Mouse (Mus musculus): Measurements from ENCODE around the gene Frmd4a.
A peak's percentile ranks its signal among the peaks of the same experiment; 100 is the strongest.

The Frmd4a gene

DNA sequence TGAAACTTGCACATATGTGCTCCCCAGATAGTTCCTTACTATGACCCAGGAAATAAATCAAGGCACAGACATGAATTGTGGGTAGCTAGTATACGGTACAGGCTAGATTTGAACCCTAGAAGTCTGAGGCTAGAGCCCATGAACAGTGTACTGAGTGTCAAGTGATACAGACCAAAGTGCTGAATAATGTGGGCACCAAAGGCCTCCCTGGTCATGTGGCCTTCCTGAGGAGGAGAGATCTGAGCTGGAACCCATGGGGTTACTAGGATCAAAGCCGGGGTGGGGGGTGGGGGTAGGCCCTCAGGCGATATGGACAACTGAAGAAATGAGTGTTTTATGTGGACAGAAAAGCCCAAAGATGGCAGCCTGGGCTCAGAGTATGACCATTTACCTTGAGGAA is 544.9 kb downstream of the Frmd4a start:
- no peak for DNase-seq

DNA sequence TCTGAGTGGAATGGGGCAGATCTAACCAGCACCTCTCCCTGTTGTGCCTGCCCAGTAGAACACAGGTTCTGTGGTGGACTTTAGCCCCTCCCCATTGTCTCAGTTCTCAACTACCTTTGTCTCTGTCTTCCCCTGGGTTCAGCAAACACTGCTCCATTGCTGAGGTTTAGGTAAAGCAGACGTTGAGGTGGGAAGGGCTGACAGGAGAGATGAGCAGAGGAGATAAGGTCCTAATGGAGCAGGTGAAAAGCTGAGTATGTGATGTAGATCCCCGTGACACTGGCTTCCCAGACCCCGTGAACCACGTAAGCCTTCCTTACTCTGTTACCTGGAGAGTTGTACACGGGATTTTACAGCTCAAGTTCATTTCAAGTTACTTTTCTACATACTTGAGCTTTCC is 545.3 kb downstream of the Frmd4a start:
- no peak for DNase-seq

DNA sequence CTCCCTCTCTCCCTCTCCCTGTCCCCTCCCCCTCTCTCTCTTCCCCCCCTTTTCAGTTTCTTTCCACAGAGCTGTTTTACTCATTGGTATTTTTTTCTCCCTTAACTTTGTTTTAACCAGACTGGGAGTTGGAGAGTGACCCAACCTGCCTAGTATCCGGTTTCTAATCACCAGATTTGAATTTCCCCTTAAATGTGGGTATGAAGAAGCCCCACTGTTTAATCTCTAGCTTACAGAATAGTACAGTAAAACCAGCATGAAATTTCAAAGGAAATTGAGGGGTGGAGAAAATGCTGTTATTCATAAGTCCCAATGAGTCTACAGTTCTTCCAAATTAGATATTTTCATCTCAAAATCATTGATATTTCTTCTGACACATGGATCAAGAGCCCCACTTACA is 545.8 kb downstream of the Frmd4a start:
- no peak for DNase-seq

DNA sequence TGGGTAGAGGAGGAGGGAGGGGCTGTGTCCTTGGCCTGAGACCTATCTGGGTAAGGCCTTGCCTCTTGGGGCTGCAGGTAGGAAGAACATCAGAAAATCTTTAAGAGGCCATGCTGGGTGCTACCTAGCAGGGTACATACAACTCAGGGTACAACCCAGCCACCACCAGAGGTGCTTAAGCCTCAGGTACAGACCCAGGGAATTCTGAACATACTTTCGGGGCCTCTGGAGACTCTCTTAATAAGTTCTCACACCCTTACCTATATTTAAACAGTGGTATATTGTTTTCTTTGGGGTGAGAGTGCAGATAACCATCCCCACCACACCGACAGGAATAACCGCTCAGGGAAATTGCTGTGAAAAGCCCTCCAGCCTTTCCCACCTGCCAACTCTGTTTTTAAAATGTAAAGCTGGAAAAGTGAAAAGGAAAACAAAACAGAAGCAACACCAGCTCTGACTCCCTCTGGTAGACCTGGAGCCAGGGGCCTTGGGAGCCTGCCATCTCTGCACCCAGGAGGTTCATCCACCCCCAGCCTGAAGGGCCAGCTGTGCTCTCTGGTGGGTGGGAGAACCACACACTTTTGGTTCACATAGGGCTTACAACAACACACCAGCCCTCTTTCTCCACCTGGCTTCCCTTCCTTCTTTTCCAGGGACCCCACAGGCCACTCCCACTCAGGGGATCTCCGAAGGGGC is 548.9 kb downstream of the Frmd4a start:
- no peak for DNase-seq

DNA sequence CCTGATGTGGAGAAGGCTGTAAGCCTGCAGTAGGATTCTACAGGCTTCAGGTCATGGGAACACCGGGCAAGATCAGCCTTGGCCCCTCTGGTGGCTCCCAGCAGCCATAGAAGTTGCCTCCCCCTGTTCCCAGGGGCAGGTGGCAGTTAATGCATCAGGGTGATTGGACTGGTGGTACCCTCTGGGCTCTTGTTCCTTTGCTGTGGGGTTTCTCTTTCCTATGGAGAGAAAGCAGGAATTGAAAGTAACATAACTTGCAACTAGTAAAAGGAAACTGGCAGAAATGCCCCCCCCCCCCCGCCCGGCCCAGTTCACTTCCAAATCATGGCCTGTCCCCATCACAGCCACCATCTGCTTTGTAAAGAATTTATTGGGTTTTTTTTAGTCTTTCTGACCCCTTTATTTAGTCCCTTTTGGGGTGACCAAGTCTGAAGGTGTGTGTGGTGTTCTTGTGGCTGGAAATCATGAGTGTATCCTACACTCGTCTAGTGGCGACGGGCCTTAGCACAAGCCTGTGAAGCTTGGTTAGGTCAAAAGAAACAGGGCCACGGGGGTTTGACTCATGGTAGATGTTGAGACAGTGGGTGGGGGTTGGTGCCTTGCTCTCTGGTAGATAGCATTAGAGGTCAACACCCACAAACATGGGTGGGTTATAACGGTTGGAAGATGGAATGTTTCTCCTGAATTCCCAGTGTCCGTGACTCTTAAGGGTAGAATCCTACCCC is 549.6 kb downstream of the Frmd4a start:
- no peak for DNase-seq

DNA sequence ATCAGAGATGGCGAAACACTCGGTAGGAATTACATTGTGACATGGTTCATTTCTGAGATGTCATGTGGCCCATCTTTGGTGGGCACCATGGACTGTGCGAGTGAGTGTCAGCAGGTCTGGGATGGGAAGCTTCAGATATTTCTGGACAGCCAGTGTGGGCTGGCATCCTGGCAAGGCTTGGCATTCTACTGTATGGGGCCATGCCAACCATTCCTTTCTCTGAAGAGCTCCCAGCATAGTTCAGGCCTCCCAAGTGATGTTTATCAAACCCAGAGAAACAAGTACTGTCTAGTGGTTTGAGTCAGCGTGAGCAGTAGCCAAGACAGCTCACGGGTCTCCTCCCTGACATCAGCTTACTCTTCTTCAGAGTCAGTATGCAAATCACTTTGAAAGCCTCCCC is 551.5 kb downstream of the Frmd4a start:
- no peak for DNase-seq

DNA sequence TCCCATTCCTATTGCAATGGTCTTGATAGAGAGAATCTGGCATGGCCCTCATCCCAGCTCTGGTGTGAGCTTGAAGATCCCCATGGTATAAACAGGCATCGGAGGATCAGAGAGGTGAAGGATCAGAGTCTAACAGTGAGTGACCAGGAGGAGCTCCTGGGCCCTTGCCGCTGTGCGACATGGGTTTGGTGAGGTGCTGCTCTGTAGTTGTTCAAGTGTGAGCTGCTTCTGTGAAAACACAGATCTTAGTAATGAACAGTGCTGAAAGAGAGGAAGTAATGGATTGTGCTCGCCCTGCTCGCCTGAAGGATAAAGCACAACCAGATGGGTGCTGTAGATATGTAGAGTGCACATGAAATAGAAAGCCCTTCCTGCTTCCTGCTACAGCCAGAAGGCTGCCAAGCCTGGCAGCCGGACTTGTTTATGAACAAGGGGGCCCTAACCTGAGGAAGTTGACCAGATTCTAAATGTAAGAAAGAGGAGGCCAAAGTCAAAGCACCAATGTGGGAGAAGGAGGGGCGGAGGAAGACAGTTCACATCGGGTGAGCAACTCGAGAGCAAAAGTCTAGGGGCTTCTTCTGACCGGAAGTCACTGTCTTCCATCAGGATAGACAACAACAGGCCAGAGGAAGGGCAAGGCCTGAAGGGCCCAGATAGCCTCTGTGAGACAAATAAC is 552.8 kb downstream of the Frmd4a start:
- DNase-seq: no peak

DNA sequence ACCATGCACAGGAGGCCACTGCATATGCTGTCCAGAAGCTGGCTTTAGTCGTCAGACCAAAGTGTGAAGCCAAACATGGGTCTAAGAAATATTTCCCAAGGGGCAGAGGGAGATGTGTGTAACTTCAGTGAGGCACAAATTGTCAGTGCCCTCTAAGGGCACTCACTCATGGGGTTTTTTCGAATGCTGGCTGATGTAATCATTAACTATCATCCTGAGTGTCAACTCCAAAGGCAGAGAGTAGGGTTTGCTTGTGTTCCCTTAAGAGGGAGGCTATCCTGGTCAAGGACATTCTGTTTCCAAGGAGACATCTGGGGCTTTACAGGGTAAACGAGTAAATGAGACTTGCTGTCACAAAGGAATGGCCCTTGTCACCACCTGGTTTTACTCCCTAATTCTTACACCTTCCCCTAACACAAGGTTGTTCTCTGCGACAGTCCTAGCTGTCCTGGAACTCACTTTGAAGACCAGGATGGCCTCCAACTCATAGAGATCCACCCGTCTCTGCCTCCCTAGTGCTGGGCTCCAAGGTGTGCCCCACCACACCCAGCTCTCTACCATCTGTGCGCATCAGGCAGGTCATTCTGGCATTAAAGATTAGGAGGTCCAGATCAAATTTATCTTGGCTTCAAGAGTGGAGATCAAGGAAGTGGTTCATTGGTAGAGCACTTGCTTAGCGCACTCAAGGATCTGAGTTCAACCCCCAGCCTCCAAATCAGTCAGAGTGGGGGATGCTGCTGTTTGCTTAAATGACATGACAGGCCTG is 555.2 kb downstream of the Frmd4a start:
- DNase-seq: no peak

DNA sequence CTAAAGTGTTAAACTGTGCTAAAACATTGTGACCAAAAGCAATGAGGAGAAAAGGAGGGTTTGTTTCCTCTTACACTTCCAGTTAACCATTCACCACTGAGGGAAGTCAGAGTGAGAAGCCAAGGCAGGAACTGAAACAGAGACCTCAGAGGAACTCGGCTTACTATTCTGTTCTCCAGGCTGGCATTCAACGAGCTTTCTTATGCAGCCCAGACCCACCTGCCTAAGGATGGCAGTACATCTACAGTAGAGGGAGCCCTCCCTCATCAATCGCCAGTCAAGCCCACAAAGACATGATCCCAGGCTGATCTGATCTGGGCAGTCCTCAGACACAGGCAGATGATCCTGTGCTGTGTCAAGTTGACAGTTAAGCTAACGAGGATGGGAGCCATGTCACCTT is 555.9 kb downstream of the Frmd4a start:
- peak; percentile 37 for DNase-seq

DNA sequence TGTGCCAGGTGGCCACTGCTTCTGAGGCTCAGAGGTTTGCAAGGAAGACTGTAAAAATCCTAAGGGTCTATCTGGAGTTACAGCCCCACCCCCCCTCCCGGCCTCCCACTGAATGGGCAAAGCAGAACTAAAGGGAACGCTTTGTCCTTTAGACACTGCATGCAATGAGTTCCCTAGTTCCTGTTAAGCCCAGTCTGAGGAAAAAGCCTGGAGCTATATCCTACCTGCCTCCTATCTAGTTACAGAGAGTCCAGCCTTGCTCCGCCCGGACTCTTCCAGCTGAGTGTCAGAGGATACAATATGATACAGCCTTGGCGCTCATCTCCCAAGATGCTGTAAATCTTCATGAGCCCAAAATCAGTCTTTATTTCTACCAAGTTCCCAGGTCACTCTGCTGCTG is 556.7 kb downstream of the Frmd4a start:
- DNase-seq: no peak

DNA sequence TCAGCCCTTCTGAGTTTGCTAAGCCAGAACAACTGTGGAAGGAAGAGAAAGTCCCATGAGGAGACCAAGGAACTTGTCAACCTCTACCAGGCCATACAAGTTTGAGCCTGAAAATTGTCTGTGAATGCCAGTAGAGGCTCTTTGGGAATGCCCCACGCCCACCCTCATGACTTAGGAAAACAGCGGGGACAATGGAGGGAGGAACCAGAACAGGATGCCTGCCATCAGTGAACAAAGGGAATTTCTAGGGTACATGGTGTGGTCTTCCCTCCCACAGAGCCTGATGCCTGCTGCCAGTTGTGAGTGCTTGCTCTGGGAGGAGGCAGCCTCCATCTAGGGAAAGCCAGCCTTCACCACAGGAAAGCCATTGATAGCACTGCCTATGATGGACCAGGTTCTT is 557.6 kb downstream of the Frmd4a start:
- no peak for DNase-seq

DNA sequence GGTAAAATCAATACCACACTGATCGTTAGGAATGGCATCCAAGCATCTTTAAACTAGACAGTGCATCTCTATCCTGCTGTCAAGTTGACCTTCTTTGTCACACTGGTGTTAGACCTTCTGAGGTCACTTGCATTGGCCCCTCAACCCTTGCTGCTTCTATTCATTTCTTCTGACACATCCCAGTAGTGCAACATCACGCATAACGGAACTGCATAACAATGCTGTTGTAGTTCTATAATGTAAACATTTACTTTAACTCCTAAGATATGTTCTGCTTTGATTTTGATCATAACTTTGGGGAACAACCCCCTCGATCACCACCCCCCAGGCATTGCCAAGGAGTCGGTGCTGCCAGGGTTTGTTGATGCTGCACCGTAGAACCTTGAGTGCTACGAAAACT is 558.5 kb downstream of the Frmd4a start:
- no peak for DNase-seq

DNA sequence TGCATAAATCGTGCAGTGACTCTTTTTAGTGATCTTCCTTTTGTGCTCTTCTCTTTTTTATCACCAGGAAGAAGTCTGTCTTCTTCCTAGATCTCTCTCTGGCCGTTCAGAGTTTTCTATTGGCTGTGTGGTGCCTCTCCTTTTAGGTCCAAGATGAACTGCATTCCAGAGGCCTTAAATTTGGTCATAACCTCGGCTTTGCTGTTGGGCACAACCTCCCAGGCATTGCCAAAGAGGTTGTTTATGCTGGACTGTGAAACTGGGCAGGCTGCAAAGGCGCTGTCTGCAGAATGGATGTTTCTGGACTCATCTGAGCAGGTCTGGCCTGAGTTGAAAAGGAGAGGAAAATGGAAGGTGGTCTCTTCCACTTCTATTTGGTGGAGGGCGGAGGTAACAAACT is 560.8 kb downstream of the Frmd4a start:
- no peak for DNase-seq

DNA sequence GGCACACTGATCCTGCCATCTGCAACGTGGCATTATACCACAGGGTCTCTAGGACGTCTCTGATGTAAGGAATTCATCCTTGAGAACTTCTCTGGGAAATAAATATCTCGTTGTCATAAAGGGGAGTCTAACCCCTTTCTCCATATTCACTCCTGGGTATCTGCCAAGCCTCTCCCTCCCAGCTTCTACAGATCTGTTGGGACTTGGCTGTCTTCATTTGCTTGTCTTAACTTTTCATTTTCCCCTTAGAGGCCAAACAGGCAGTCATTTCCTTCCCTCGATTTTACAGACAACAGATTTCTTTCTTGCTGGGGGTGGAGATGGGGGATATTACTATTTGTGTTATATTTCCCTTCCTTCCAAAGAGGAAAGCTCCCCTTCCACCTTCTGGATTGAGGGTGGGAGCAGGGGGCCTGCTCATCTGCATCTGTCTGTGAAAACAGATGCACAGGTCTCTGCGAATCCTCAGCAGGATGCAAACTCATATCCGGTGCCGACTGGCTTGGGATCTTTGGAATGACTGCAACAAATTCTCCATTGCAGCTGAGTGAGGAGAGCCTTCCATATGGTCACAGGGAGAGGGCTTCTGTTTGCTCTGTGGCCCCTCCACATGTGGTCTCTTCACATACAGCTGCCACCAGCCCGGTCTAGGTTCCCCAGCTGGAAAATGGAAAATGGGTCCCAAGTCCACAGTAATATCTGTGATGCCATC is 562.0 kb downstream of the Frmd4a start:
- DNase-seq: no peak

DNA sequence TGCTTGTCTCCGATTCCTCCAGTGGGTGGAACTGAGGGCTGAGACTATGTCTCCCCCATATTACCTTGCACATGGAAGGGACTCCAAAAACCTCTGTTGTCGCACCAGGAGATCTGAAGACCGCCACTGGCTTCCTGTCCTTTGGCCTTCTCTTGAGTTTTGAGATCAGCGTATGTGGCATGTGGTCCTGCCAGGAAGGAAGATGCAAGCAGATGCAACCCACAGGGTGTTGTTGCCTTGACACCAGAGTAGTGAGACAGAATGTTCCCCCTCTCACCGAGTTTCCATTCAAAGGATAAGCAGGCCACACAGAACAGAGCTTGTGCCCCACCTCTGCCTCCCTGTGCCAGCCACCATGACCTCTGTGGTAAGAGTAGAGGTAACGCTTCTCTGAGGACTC is 563.1 kb downstream of the Frmd4a start:
- DNase-seq: no peak

DNA sequence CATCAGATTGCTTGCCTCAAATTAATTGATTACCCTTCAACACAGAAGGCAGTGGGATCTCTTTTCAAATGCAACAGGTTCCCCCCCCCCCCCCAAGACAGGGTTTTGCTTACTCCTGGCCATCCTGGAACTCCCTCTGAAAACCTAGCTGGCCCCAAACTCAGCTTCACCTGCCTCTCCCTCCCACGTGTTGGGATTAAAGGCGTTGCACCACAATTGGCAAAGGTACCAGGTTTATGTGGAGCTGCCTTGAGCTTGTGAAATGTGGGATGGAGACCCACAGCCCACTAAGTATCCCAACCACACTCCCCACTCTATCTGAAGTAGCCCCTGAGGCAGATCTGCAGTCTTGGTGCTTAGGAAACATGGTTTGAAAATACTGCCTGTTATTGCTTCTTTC is 565.4 kb downstream of the Frmd4a start:
- DNase-seq: no peak

DNA sequence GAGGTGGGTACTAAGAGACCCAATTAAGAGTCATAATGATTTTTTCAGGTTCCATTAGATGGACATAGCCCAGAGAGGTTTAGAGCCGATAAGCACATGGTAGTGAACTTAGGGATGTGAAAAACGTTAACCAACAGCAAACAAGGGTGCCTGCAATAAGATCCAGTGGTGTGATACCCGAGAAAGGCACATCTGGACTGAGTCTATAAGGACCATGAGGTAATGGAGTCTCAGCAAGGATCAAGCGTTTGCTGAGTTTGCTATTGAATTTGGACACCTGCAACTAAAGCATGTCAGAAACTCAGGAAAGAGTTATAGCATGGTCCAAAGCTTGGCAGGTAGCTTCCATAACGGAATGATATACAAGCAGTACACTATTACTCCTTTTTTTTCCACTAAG is 566.7 kb downstream of the Frmd4a start:
- no peak for DNase-seq

DNA sequence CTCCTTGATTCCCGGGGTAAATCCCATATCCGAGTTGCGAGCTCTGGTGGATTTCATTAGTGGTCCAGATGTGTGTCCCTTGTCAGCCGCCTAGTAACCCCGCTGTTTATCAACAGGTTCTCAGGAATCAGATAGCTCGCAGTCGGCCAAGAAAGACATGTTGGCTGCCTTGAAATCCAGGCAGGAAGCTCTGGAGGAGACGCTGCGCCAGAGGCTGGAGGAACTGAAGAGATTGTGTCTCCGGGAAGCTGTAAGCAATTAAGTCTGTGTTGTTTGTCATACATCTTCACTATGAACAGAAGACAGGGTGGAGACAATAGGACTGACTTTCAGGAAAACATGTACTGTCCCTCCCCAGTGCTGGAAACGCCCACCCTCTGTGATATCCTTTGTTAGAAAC is 568.7 kb downstream of the Frmd4a start:
- DNase-seq: no peak

DNA sequence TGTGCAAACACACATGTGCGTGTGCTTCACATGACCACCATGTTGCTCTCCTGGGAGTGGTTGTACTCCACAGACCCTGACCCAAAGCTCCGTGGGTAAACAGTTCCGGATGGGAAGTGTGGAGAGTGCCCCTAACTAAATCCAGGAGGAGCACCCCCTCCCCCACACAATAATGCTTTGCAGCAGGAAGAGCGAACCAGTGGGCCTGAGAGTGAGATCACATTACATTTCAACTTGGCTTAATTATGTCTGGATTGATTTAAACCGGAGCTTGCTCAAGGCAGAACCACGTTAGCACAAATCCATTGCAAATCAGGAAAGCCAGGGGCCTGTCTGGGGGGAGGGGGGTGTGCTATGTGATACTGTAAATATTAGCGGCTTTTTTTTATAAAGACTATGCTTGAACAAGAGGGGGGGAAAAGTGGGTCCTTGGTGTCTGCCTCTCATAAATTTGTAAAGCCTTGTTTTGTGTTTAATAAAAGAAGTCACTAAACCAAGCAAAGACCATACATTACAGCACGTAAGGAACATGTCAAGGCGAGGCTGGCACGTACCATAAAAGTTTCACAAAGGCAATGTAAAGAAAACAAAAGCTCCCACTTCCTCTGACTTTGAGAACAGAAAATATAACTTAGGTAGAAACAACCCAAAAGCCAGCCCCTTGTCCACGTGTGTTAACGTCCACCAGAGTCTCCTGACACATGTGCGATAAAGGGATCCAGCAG is 570.3 kb downstream of the Frmd4a start:
- DNase-seq: peak; percentile 22

DNA sequence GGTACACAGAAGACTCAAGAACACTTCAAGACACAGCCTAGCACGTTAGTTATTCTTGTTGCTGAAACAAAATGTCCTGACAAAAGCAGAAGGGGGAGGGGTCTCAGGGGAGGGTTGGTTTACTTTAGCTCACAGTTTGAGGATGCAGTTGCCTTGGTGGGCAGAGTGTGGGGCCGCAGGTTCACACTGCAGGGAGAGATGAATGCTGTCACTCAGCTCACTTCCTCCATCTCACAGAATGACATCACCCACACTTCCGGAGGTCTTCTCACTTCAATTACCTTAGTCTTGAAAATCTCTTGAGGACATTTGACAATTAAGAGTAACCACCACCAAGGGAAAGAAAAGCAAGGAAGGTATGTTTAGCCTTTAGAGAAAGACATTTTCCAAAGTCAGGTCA is 574.1 kb downstream of the Frmd4a start:
- no peak for DNase-seq

DNA sequence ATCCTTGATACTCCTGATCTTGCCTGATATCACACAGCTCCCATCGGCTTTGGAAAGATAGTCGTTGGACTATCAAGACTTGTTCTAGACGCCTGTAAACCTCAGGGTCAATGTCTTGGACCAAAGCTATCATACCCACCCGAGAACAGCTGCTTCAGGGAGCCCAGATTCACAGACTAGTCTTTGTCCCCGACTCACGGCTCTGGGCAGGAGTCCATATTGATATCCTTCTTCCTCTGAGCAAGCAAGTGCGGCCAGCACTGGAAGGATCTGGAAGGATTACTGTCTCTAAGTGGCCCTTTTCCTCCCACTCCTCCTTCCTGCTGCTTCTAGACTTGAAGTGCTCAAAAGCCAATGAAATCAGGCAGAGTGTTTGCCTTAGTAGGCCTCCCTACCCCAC is 575.1 kb downstream of the Frmd4a start:
- no peak for DNase-seq

DNA sequence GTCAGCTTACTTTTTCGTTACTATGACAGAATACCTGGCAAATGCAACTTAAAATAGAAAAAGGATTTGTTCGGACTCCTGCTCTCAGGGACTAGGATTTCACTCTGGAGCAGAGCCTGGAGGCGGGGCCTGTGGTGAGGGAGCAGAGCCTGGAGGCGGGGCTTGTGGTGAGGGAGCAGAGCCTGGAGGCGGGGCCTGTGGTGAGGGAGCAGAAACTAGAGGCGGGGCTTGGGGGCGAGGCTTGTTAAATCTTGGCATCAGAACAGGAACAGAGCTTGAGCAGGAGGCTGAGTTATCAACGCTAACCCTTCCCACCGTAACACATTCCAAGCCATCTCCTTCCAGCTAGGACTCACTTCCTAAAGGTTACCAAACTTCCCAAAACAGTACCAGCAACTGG is 575.9 kb downstream of the Frmd4a start:
- DNase-seq: peak; percentile 85
